Mouse (Mus musculus) erythroblast, embryonic 14.5 days (primary cell): Measurements from ENCODE around the gene Yju2. TPM values are rescaled to one million over a fixed set of nuclear protein-coding genes. Genes with fewer than 3 reads are reported as not detected.

Experiments used
- H3K27me3 ChIP-seq: 2 replicates; pipeline ENCODE4 v1.6.1; 2012; ENCODE audit warnings: inconsistent platforms; ENCODE audit not compliant: control insufficient read depth
- H3K36me3 ChIP-seq: 2 replicates; pipeline ENCODE4 v1.6.1; 2012; ENCODE audit warnings: mild to moderate bottlenecking, inconsistent platforms; ENCODE audit not compliant: control insufficient read depth
- H3K4me1 ChIP-seq: 2 replicates; pipeline ENCODE4 v1.6.1; 2012; ENCODE audit warnings: inconsistent platforms; ENCODE audit not compliant: control insufficient read depth
- H3K4me3 ChIP-seq: replicated peaks from 2 replicates; pipeline ENCODE3; 2012; ENCODE audit warnings: moderate library complexity, mild to moderate bottlenecking, inconsistent platforms
- H3K9me3 ChIP-seq: 2 replicates; pipeline ENCODE4 v1.6.1; 2012; ENCODE audit warnings: low read length, inconsistent platforms, mixed read lengths; ENCODE audit not compliant: control insufficient read depth
- GATA1 ChIP-seq: IDR thresholded peaks from 2 replicates; pipeline ENCODE4 v1.6.1; 2012; ENCODE audit warnings: low read length, inconsistent platforms, mixed read lengths
- TAL1 ChIP-seq: IDR thresholded peaks from 3 replicates; pipeline ENCODE4 v1.6.1; 2012; ENCODE audit warnings: low read length, inconsistent platforms, mixed read lengths
- polyA plus RNA-seq: library from polyadenylated mRNA; stranded (reverse); fragments of >175 nt; gene quantifications from 2 replicates; pipeline ENCODE4 v1.2.3, GENCODE M21; 2012

The Yju2 gene
- polyA plus RNA-seq, 1 experiment, result 1.7 TPM

DNA sequence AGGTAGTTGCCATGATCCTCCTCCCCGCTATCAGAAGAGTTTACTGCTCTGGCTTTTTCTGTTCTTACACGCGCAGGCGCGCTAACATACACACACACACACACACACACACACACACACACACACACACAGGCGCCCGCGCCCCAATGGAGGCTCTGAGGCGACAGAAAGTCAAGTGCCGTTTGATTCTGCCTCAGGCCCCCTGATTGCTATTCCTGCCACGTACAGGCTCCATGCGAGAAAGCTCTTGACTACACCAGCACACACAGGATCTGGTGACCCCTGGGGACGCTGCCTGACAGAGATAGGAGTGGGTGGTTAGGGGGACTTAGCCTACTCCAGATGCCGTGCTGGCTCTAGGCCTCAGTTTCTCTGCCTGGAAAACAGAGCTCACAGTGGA is 10.7 kb downstream of the Yju2 start:
- Histone ChIP-seq H3K27me3 (peaks cover 45% of the 10 kb centered on the region), H3K4me3 (no peak overlapping the region), H3K36me3 (peaks cover 36% of the 10 kb centered on the region), H3K4me1 (no peaks in the 10 kb centered on the region), H3K9me3 (no peaks in the 10 kb centered on the region; the same call in 1 of the 2 replicates)
- TF ChIP-seq GATA1 (no peak), TAL1 (no peak)

DNA sequence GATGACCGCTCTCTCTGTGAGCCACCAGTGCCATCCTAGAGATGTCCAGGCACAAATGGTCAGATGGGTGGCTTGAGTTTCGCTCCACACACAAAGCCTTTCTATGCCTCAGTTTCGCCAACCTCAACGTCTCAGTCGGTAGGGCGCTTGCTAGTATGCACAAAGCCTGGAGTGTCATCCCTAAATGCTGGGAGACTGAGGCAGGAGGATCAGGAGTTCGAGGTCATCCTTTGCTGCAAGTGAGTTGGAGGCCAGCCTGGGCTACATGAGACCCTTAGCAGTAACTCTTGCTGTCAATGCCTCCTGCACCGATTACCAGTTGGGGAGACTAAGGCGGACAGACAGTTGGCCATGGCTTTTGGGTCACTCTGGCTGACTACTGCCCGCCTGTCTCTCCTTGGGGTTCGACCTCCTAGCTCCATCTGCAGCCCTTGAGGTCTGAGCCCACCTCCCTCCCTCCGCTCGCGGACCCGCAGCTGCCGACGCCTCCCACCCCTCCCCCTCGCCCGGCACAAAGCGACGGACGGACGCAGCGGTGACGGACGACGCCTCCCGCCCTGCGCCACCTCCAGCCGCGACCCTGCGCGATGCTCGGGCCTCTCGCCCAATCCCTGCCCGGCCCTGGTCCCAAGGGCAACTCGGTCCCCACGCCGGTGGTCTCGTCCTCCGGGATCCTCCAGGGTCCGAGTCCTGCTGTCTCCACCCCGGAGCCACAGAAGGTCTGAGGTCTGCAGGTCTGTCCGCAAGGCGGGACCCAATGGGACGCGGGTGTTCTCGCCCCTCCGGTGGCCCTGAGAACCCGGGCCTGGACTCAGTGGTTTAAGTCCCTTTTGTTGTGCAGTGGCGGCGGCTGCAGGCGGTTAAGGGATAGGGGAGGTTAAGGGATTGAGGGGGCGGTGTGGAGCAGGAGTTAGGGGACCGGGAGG is 11.3 kb downstream of the Yju2 start, which contains the start of gene Shd:
TSS of gene Shd (plus strand) at position 502 of the 926 bp plus-strand sequence.
- no peak within 1 kb of the TSS for H3K4me3 ChIP-seq
- peaks cover 45% of the 10 kb centered on the region for H3K27me3 ChIP-seq
- TF ChIP-seq TAL1 (no peak), GATA1 (no peak)
- H3K36me3 ChIP-seq, result peaks cover 29% of the 10 kb centered on the region
- no peaks in the 10 kb centered on the region; the same call in 1 of the 2 replicates for H3K9me3 ChIP-seq
- H3K4me1 ChIP-seq, result no peaks in the 10 kb centered on the region

GRCm38 (mm10) chr17:55971453-55971852 is 12.6 kb downstream of the Yju2 start:
- TF ChIP-seq TAL1 (no peak), GATA1 (no peak)
- peaks cover 20% of the 10 kb centered on the region for H3K36me3 ChIP-seq
- no peaks in the 10 kb centered on the region; the same call in 1 of the 2 replicates for H3K9me3 ChIP-seq
- H3K4me3 ChIP-seq, result no peak overlapping the region
- peaks cover 45% of the 10 kb centered on the region for H3K27me3 ChIP-seq
- H3K4me1 ChIP-seq, result peaks cover 2% of the 10 kb centered on the region; the same call in 1 of the 2 replicates

GRCm38 (mm10) chr17:55976255-55976862 is 17.5 kb downstream of the Yju2 start:
- H3K4me3 ChIP-seq, result no peak overlapping the region
- TF ChIP-seq GATA1, result no peak
- TF ChIP-seq TAL1, result no peak

GRCm38 (mm10) chr17:55977301-55977700 is 18.4 kb downstream of the Yju2 start:
- no peak overlapping the region for H3K4me3 ChIP-seq
- H3K4me1 ChIP-seq, result peaks cover 3% of the 10 kb centered on the region; the same call in 1 of the 2 replicates
- no peak for TF ChIP-seq TAL1
- no peak for TF ChIP-seq GATA1
- H3K36me3 ChIP-seq, result no peaks in the 10 kb centered on the region
- H3K9me3 ChIP-seq, result no peaks in the 10 kb centered on the region
- H3K27me3 ChIP-seq, result peaks cover 10% of the 10 kb centered on the region

More at GRCm38 (mm10) chr17:55976255-55976862, 17.5 kb downstream of the Yju2 start:
- Histone ChIP-seq H3K36me3 (no peaks in the 10 kb centered on the region), H3K9me3 (no peaks in the 10 kb centered on the region), H3K27me3 (peaks cover 18% of the 10 kb centered on the region), H3K4me1 (peaks cover 3% of the 10 kb centered on the region; the same call in 1 of the 2 replicates)

DNA sequence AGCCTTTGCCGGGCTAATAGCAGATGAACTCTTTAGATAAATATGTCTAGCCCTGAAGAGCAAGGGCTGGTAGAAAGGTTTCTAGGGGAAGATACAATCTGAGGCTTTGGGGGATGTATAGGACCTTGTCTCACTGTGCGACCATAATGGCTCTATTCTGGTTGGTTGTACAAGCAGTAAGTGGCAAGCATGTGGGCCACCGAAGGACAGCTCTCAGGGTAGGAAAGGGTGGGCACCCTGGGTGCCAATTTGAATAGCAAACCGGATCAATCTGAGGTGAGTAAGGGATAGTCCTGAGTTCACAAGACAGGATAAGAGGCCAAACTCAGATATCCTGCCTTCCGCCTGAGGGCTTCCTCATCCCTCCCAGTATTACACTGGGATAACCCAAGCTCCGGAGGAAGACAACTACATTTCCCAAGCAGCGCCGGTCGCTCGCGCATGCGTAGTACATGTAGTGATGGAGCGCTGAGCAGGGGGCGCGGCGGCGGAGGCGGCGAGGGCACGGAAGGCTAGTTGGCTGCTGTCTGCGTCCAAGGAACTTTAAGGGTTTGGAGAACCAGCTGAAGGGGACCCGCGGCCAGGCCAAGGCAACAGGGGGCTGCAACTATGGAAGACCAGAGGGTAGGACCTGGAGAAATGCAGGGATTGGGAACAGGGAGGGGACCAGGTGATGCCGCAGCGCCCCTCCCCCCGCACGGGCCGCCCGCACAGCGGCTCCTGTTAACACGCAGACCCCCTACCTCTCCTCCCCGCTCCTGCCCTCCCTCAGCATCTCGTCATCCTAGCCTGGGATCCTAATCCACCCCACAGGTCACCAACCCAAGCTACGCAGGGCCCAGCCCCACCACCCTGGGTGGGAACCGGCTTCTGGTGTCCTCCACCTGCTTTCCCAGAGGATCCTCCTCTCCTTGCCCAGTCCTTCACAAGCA is 27.4 kb downstream of the Yju2 start, which contains the start of gene Fsd1:
TSS of gene Fsd1 (plus strand) at position 480 of the 932 bp plus-strand sequence.
- no peaks in the 10 kb centered on the region for H3K36me3 ChIP-seq
- no peak within 1 kb of the TSS for H3K4me3 ChIP-seq
- H3K27me3 ChIP-seq, result peaks cover 35% of the 10 kb centered on the region
- no peaks in the 10 kb centered on the region for H3K4me1 ChIP-seq
- no peaks in the 10 kb centered on the region for H3K9me3 ChIP-seq
- TF ChIP-seq TAL1 (no peak), GATA1 (no peak)

- no peak overlapping the region for H3K4me3 ChIP-seq
- peaks cover 29% of the 10 kb centered on the region for H3K27me3 ChIP-seq
- H3K4me1 ChIP-seq, result no peaks in the 10 kb centered on the region
- TF ChIP-seq GATA1 (no peak), TAL1 (no peak)
- H3K36me3 ChIP-seq, result no peaks in the 10 kb centered on the region
- no peaks in the 10 kb centered on the region for H3K9me3 ChIP-seq
Measured at GRCm38 (mm10) chr17:55990278-55990898, 31.5 kb downstream of the Yju2 start.

DNA sequence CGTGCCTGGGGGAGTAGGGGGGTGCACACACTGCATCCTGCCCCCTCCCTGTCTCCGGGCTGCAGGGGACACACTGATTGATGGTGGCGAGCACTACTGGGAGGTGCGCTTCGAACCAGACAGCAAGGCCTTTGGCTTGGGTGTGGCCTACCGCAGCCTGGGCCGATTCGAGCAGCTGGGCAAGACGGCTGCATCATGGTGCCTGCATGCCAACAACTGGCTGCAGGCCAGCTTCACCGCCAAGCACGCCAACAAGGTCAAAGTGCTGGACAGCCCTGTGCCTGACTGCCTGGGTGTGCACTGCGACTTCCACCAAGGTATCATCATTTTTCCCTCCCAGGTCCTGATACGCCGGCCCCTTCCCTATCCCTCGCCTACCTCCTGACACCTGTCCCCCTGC is 37.1 kb downstream of the Yju2 start:
- peaks cover 2% of the 10 kb centered on the region; the same call in 1 of the 2 replicates for H3K4me1 ChIP-seq
- TF ChIP-seq TAL1 (no peak), GATA1 (no peak)
- no peaks in the 10 kb centered on the region for H3K9me3 ChIP-seq
- H3K4me3 ChIP-seq, result no peak overlapping the region
- no peaks in the 10 kb centered on the region for H3K36me3 ChIP-seq
- peaks cover 10% of the 10 kb centered on the region for H3K27me3 ChIP-seq
